Mouse (Mus musculus): ENCODE measurements around the gene Bbs10. TPM values are rescaled to one million over a fixed set of nuclear protein-coding genes. Genes with fewer than 3 reads are reported as not detected.

Bbs10 gene
- polyA plus RNA-seq, 1 experiment from 2014 or later: 7.1 TPM

- 21% methylated on average over 29 of the region's 29 CpGs for WGBS
- H3K4me1 ChIP-seq (ENCODE audit: control insufficient read depth, insufficient read depth, low read length): no peaks in the 10 kb centered on the region
- H3K9me3 ChIP-seq (replicated peaks; ENCODE audit: control insufficient read depth, low read length): no peaks in the 10 kb centered on the region
- no peak overlapping the region for H3K9ac ChIP-seq (ENCODE audit: low read length)
- H3K4me2 ChIP-seq (ENCODE audit: low read length): peak overlapping the region; percentile 29; the same call in 1 of the 2 replicates
- ATAC-seq: peak; percentile 71
- DNase-seq (ENCODE audit: low spot score): peak; percentile 59
- no peak overlapping the region for H3K27ac ChIP-seq (ENCODE audit: low read depth, low read length)
- H3K36me3 ChIP-seq (ENCODE audit: control insufficient read depth, insufficient read depth, low read length): no peaks in the 10 kb centered on the region
- H3K4me3 ChIP-seq (ENCODE audit: low read depth, low read length): no peak overlapping the region
- no peaks in the 10 kb centered on the region for H3K27me3 ChIP-seq (replicated peaks; ENCODE audit: control insufficient read depth, insufficient read depth, low read length)
Observed at GRCm38 (mm10) chr10:111335517-111336352, 37.3 kb downstream of the Bbs10 start.

GRCm38 (mm10) chr10:111336353-111336713 is 37.9 kb downstream of the Bbs10 start:
- Histone ChIP-seq H3K27ac (ENCODE audit: low read depth, low read length) (no peak overlapping the region), H3K36me3 (ENCODE audit: control insufficient read depth, insufficient read depth, low read length) (no peaks in the 10 kb centered on the region), H3K4me3 (ENCODE audit: low read depth, low read length) (no peak overlapping the region), H3K4me2 (ENCODE audit: low read length) (peak overlapping the region; percentile 29; the same call in 1 of the 2 replicates), H3K9ac (ENCODE audit: low read length) (no peak overlapping the region), H3K9me3 (replicated peaks; ENCODE audit: control insufficient read depth, low read length) (no peaks in the 10 kb centered on the region), H3K27me3 (replicated peaks; ENCODE audit: control insufficient read depth, insufficient read depth, low read length) (no peaks in the 10 kb centered on the region), H3K4me1 (ENCODE audit: control insufficient read depth, insufficient read depth, low read length) (no peaks in the 10 kb centered on the region)
- DNase-seq (ENCODE audit: low spot score) (peak; percentile 6), ATAC-seq (peak; percentile 12; the same call in 1 of the 2 replicates)
- 13% methylated on average over 10 of the region's 10 CpGs for WGBS

- ATAC-seq (no peak), DNase-seq (ENCODE audit: low spot score) (no peak)
Observed at GRCm38 (mm10) chr10:111339296-111339695, 40.8 kb downstream of the Bbs10 start.

GRCm38 (mm10) chr10:111341761-111342160 is 43.3 kb downstream of the Bbs10 start:
- Histone ChIP-seq H3K9ac (ENCODE audit: low read length) (no peak overlapping the region), H3K4me2 (ENCODE audit: low read length) (no peak overlapping the region), H3K36me3 (ENCODE audit: control insufficient read depth, insufficient read depth, low read length) (no peaks in the 10 kb centered on the region), H3K4me3 (ENCODE audit: low read depth, low read length) (no peak overlapping the region), H3K9me3 (replicated peaks; ENCODE audit: control insufficient read depth, low read length) (no peaks in the 10 kb centered on the region), H3K27ac (ENCODE audit: low read depth, low read length) (no peak overlapping the region), H3K27me3 (replicated peaks; ENCODE audit: control insufficient read depth, insufficient read depth, low read length) (no peaks in the 10 kb centered on the region), H3K4me1 (ENCODE audit: control insufficient read depth, insufficient read depth, low read length) (no peaks in the 10 kb centered on the region)
- DNase-seq (ENCODE audit: low spot score) (no peak), ATAC-seq (no peak)
- 88% methylated on average over 7 of the region's 7 CpGs for WGBS

More at GRCm38 (mm10) chr10:111339296-111339695, 40.8 kb downstream of the Bbs10 start:
- 70% methylated on average over 11 of the region's 11 CpGs for WGBS
- Histone ChIP-seq H3K27ac (ENCODE audit: low read depth, low read length) (no peak overlapping the region), H3K9me3 (replicated peaks; ENCODE audit: control insufficient read depth, low read length) (no peaks in the 10 kb centered on the region), H3K36me3 (ENCODE audit: control insufficient read depth, insufficient read depth, low read length) (no peaks in the 10 kb centered on the region), H3K4me3 (ENCODE audit: low read depth, low read length) (no peak overlapping the region), H3K4me2 (ENCODE audit: low read length) (no peak overlapping the region), H3K27me3 (replicated peaks; ENCODE audit: control insufficient read depth, insufficient read depth, low read length) (no peaks in the 10 kb centered on the region), H3K9ac (ENCODE audit: low read length) (no peak overlapping the region), H3K4me1 (ENCODE audit: control insufficient read depth, insufficient read depth, low read length) (no peaks in the 10 kb centered on the region)

- H3K9ac ChIP-seq (ENCODE audit: low read length): no peak overlapping the region
- H3K4me3 ChIP-seq (ENCODE audit: low read depth, low read length): no peak overlapping the region
- H3K27ac ChIP-seq (ENCODE audit: low read depth, low read length): no peak overlapping the region
- H3K4me2 ChIP-seq (ENCODE audit: low read length): no peak overlapping the region
- 87% methylated on average over 5 of the region's 5 CpGs for WGBS
- ATAC-seq (no peak), DNase-seq (ENCODE audit: low spot score) (no peak)
- H3K27me3 ChIP-seq (replicated peaks; ENCODE audit: control insufficient read depth, insufficient read depth, low read length): no peaks in the 10 kb centered on the region
- no peaks in the 10 kb centered on the region for H3K9me3 ChIP-seq (replicated peaks; ENCODE audit: control insufficient read depth, low read length)
- no peaks in the 10 kb centered on the region for H3K36me3 ChIP-seq (ENCODE audit: control insufficient read depth, insufficient read depth, low read length)
- no peaks in the 10 kb centered on the region for H3K4me1 ChIP-seq (ENCODE audit: control insufficient read depth, insufficient read depth, low read length)
Observed at GRCm38 (mm10) chr10:111343555-111343954, 45.1 kb downstream of the Bbs10 start.

DNA sequence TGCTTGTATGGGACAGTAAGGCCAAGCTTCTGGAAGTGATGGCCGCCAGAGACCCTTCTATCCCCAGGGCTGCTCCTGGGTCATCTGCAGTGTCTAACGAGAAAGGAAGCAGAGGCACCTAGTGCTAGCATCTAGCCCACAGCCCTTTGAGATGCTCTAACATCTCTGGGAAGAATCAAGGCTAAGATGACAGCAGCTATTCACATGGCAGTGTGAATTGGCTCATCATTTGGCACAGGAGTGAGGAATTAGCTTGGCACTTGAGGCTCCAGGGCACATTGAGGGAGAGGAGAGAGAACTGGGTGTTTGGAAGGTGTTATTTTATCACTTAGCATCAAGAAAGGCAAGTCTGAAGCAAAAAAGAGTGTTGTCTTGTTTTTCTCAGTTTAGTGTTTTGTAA is 49.8 kb downstream of the Bbs10 start:
- H3K27me3 ChIP-seq (replicated peaks; ENCODE audit: control insufficient read depth, insufficient read depth, low read length): no peaks in the 10 kb centered on the region
- H3K4me2 ChIP-seq (ENCODE audit: low read length): no peak overlapping the region
- H3K36me3 ChIP-seq (ENCODE audit: control insufficient read depth, insufficient read depth, low read length): no peaks in the 10 kb centered on the region
- WGBS: 80% methylated on average over 2 of the region's 2 CpGs
- ATAC-seq (no peak), DNase-seq (ENCODE audit: low spot score) (peak; percentile 50)
- H3K9ac ChIP-seq (ENCODE audit: low read length): no peak overlapping the region
- H3K9me3 ChIP-seq (replicated peaks; ENCODE audit: control insufficient read depth, low read length): no peaks in the 10 kb centered on the region
- no peaks in the 10 kb centered on the region for H3K4me1 ChIP-seq (ENCODE audit: control insufficient read depth, insufficient read depth, low read length)
- no peak overlapping the region for H3K27ac ChIP-seq (ENCODE audit: low read depth, low read length)
- no peak overlapping the region for H3K4me3 ChIP-seq (ENCODE audit: low read depth, low read length)

Other genes starting within 250 kb of the Bbs10 start
- gene Osbpl8, start 133.9 kb upstream of the Bbs10 start, polyA plus RNA-seq (2014; fragmentation: Nextera tagmentation; extraction: Ambion mirVana): 12.9 and 17.4 TPM in 2 replicates
- gene Nap1l1, start 174.5 kb downstream of the Bbs10 start, polyA plus RNA-seq (2014; fragmentation: Nextera tagmentation; extraction: Ambion mirVana): 235 and 238 TPM in 2 replicates
- gene Phlda1, start 207.6 kb downstream of the Bbs10 start, polyA plus RNA-seq (2014; fragmentation: Nextera tagmentation; extraction: Ambion mirVana): 20.5 and 25.6 TPM in 2 replicates